In genomic region chr17:59026336-59026735, GRCm38 (mm10) we compare ENCODE assay signal across 19 mouse cellular contexts. TPM values are rescaled to one million over a fixed set of nuclear protein-coding genes. Genes with fewer than 3 reads are reported as not detected.
"Had no signal": no experiment of that assay in that cellular context is flagged by ENCODE, and none has a peak within 500 bp of the region (broad histone marks: within the 10 kb centered on the region; RNA-seq: fewer than 3 reads in every experiment).

No protein-coding gene starts in this region.

- DNase-seq: liver, postnatal 0 days; lung, adult 2 months; lung, postnatal 14 days; lung, postnatal 36 days; retina, postnatal 1 day; right cerebral cortex, adult 18-20 months; right cerebral cortex, postnatal 25 days; right cerebral cortex, postnatal 4 days; spleen, adult 18-20 months; thymus, adult 18-20 months; thymus, postnatal 14 days; thymus, postnatal 36 days had no signal

RNA-seq across cellular contexts. Expression of gene Pdzph1, which starts 35.2 kb away (rescaled TPM):
- polyA plus RNA-seq: liver, postnatal 0 days; lung, adult 2 months; lung, embryonic 15.5 days; lung, postnatal 0 days; macrophage; myocyte; small intestine, adult 2 months; stomach, embryonic 14.5 days; stomach, embryonic 16.5 days had no signal
